Mouse (Mus musculus) liver, embryonic 14.5 days (tissue): Measurements from ENCODE around the gene Gm28038.

Source experiments
- CTCF ChIP-seq: IDR thresholded peaks from 2 replicates; pipeline ENCODE4 v1.5.1; 2016; ENCODE audit warnings: antibody characterized with exemption, low read depth, control low read depth
- EP300 ChIP-seq: IDR thresholded peaks from 2 replicates; pipeline ENCODE4 v1.6.1; 2016; ENCODE audit warnings: antibody characterized with exemption, low read depth

DNA sequence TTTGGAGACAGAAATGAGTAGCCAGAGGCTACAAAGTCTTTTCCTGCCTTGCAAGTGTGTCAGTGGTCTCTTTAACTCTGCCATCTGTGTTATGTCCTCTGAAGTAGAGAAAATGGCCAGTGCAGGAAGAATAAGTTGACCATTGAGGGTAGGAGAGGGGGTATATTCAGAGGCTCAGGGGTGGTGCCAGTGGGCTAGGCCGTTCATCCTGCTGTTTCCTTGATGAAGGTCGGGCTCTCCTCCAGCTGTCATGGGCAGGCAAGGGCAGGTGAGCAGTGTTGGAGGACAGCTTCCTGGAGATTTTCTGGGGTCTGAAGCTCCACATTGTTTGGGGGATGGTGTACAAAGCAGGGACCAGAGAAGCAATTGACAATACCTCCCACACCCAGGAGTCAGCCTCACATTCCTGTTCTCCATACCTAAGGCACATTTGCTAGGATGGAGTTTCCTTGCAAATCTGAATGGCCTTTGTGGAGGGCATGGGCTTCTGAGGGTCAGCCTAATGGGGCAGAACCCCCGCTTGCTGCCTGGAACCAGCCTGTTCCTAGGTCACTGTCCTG lies 41.9 kb upstream of the Gm28038 start:
- TF ChIP-seq CTCF, result no peak
- TF ChIP-seq EP300, result no peak
